Mouse (Mus musculus) E14TG2a.4 (cell line): Measurements from ENCODE around the gene Tpst2.

Experiments used
- H3K27me3 ChIP-seq: 2 replicates; pipeline ENCODE4 v1.6.1; 2014; ENCODE audit warnings: low read length, control low read depth; ENCODE audit not compliant: insufficient read depth
- H3K36me3 ChIP-seq: 2 replicates; pipeline ENCODE4 v1.6.1; 2014; ENCODE audit warnings: low read length, control low read depth; ENCODE audit not compliant: insufficient read depth
- H3K4me1 ChIP-seq: replicated peaks from 2 replicates; pipeline ENCODE4 v1.6.1; 2014; ENCODE audit warnings: low read depth, low read length, control low read depth
- H3K4me3 ChIP-seq: replicated peaks from 2 replicates; pipeline ENCODE4 v1.5.1; 2014; ENCODE audit warnings: mild to moderate bottlenecking, low read length
- H3K9me3 ChIP-seq: 2 replicates; pipeline ENCODE4 v1.6.1; 2014; ENCODE audit warnings: low read length, control low read depth
- CTCF ChIP-seq: conservative IDR thresholded peaks from 2 replicates; pipeline ENCODE4 v1.5.1; 2014; ENCODE audit warnings: low read length
- NANOG ChIP-seq: IDR thresholded peaks from 2 replicates; pipeline ENCODE4 v1.6.1; 2014; ENCODE audit warnings: borderline replicate concordance, low read length, mixed read lengths
- POU5F1 ChIP-seq: IDR thresholded peaks from 2 replicates; pipeline ENCODE4 v1.6.1; 2014; ENCODE audit warnings: low read length, borderline replicate concordance

The Tpst2 gene

GRCm38 (mm10) chr5:112247399-112247798 is 29.1 kb upstream of the Tpst2 start:
- Histone ChIP-seq H3K27me3 (peaks cover 15% of the 10 kb centered on the region), H3K4me3 (peak overlapping the region; percentile 48), H3K36me3 (no peaks in the 10 kb centered on the region), H3K4me1 (peaks cover 32% of the 10 kb centered on the region), H3K9me3 (no peaks in the 10 kb centered on the region)
- no peak for TF ChIP-seq CTCF

DNA sequence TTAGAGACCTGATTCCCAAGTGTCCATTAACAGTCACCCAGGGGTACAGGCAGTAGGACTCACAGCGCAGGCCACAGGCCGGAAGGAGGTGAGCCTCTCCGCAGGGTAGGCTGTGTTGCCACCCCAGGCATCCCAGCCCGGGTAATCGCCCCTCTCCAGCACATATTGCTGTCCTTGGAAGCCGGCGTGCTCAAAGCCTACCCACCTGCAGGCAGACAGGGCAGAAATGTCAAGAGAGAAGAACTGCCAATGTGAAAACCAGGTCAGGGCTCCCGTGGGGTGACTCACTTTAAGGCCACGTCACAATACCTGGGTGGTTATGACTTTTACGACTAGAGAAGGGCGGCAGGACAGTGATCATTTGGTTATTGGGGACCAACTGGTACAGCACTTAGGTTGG is 27.4 kb upstream of the Tpst2 start:
- peaks cover 15% of the 10 kb centered on the region for H3K27me3 ChIP-seq
- H3K9me3 ChIP-seq = no peaks in the 10 kb centered on the region
- no peak for TF ChIP-seq CTCF
- TF ChIP-seq NANOG = no peak
- no peak for TF ChIP-seq POU5F1
- H3K4me1 ChIP-seq = peaks cover 43% of the 10 kb centered on the region
- H3K4me3 ChIP-seq = no peak overlapping the region
- H3K36me3 ChIP-seq = no peaks in the 10 kb centered on the region

DNA sequence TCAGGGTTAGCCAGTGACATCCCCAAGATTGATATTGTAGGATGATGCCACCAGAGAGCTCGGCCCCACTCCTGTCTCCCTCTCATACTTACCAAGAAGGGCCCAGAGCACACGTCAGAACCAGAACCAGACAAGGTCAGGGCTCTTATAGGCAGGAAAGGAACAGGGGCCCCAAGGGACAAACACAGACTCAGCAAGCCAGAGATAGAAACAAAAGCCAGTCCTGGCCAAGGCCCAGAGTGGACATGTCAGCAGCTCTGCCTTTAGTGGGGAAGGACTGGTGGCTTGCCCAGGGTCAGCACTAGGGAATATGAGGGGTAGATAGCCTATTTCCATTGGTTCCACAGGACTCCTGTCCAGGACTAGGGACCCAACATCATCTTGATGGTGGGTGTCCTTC is 24.1 kb upstream of the Tpst2 start, which contains the start of gene Cryba4:
Gene Cryba4, minus strand, starts transcription at position 119 of the 400 bp plus-strand sequence.
- Histone ChIP-seq H3K4me3 (no peak within 1 kb of the TSS), H3K4me1 (peaks cover 48% of the 10 kb centered on the region), H3K27me3 (peaks cover 13% of the 10 kb centered on the region), H3K9me3 (no peaks in the 10 kb centered on the region), H3K36me3 (no peaks in the 10 kb centered on the region)
- TF ChIP-seq NANOG = no peak
- TF ChIP-seq CTCF = no peak
- no peak for TF ChIP-seq POU5F1

DNA sequence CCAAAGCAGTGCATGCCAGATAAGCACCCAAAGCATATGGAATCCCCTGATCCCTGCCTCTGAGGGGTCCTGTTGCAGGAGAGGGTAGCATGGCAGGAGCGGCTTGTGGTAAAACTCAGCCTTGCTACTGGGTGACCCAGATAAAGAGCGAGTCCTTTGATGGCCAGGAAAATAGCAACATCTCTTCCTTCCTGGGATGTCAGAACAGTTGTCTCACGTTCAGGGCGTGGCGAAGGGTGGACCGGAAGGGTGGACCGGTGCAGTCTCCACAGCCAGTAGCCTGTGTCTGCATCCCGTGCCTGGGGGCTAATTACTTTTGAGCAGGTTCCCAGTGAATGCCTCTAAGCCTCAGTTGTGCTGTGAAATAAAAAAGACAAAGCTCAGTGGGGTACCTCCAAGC is 23.3 kb upstream of the Tpst2 start:
- Histone ChIP-seq H3K36me3 (no peaks in the 10 kb centered on the region), H3K4me1 (peaks cover 41% of the 10 kb centered on the region), H3K27me3 (peaks cover 18% of the 10 kb centered on the region), H3K9me3 (no peaks in the 10 kb centered on the region), H3K4me3 (no peak overlapping the region)
- TF ChIP-seq POU5F1 = no peak
- TF ChIP-seq CTCF = no peak
- TF ChIP-seq NANOG = no peak

- Histone ChIP-seq H3K27me3 (peaks cover 26% of the 10 kb centered on the region), H3K4me1 (peaks cover 40% of the 10 kb centered on the region)
Observed at GRCm38 (mm10) chr5:112254282-112254806, 22.1 kb upstream of the Tpst2 start.

DNA sequence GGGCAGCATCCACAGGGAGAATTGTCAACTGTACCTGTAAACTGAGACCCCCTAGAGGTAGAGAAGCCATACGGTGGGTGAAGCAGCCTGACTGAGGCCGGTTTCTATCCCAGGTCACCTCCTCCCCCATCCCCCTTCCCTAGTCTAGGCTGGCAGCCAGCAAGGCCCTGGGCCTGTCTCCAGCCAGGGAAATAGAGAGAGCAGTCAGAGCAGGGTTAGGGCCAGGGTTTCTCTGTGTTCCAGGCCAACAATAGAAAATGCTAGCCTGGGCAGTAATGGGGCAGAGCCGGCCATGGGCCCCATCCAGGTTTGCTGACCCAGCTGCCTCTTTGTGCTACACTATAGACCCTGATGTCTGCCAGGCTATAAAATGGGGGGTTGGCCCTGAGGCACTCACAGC is 21.1 kb upstream of the Tpst2 start, which contains the start of gene Crybb1:
Gene Crybb1, plus strand, starts transcription at position 390 of the 400 bp plus-strand sequence.
- TF ChIP-seq CTCF (no peak), POU5F1 (no peak), NANOG (no peak)
- Histone ChIP-seq H3K9me3 (no peaks in the 10 kb centered on the region), H3K4me1 (peaks cover 40% of the 10 kb centered on the region), H3K27me3 (peaks cover 37% of the 10 kb centered on the region), H3K36me3 (no peaks in the 10 kb centered on the region), H3K4me3 (no peak within 1 kb of the TSS)

More at GRCm38 (mm10) chr5:112254282-112254806, 22.1 kb upstream of the Tpst2 start:
- Histone ChIP-seq H3K4me3 (no peak overlapping the region), H3K36me3 (no peaks in the 10 kb centered on the region), H3K9me3 (no peaks in the 10 kb centered on the region)
- TF ChIP-seq NANOG (no peak), POU5F1 (no peak), CTCF (no peak)

- Histone ChIP-seq H3K4me3 (no peak overlapping the region), H3K36me3 (no peaks in the 10 kb centered on the region), H3K27me3 (peaks cover 41% of the 10 kb centered on the region), H3K9me3 (no peaks in the 10 kb centered on the region), H3K4me1 (peaks cover 37% of the 10 kb centered on the region)
- TF ChIP-seq CTCF (no peak), POU5F1 (no peak), NANOG (no peak)
Observed at GRCm38 (mm10) chr5:112256457-112256856, 20.0 kb upstream of the Tpst2 start.

- H3K9me3 ChIP-seq = no peaks in the 10 kb centered on the region
- peaks cover 26% of the 10 kb centered on the region for H3K4me1 ChIP-seq
- no peaks in the 10 kb centered on the region for H3K36me3 ChIP-seq
- TF ChIP-seq POU5F1 (no peak), NANOG (no peak), CTCF (no peak)
- H3K27me3 ChIP-seq = peaks cover 50% of the 10 kb centered on the region
- no peak overlapping the region for H3K4me3 ChIP-seq
Observed at GRCm38 (mm10) chr5:112257896-112258295, 18.6 kb upstream of the Tpst2 start.
